Mouse (Mus musculus) mature B cell (primary cell): ENCODE data around the gene Hoxd3.

Experiments
- in situ Hi-C: fragments of 300-500 bp; cut with MboI; formaldehyde crosslinking; loops from 2 replicates; pipeline ENCODE4 v1.14.3; 2019

Gene Hoxd3

GRCm38 (mm10) chr2:74726551-74726950 lies 14.8 kb downstream of the Hoxd3 start, which contains the start of gene Gm28230:
Gene Gm28230 (plus strand): TSS chr2:74726728.
- in situ Hi-C loops: no loop called here

- in situ Hi-C loops: no loop called here
Measured at GRCm38 (mm10) chr2:74726973-74727639, 15.4 kb downstream of the Hoxd3 start.

- in situ Hi-C loops: no loop called here
Measured at GRCm38 (mm10) chr2:74727640-74728302, 16.0 kb downstream of the Hoxd3 start.

GRCm38 (mm10) chr2:74728303-74728680 lies 16.6 kb downstream of the Hoxd3 start:
- in situ Hi-C loops: no loop called here

- in situ Hi-C loops: no loop called here
Measured at GRCm38 (mm10) chr2:74730331-74730730, 18.6 kb downstream of the Hoxd3 start.

GRCm38 (mm10) chr2:74731055-74731454 lies 19.3 kb downstream of the Hoxd3 start:
- in situ Hi-C loops: no loop called here

GRCm38 (mm10) chr2:74731799-74732512 lies 20.2 kb downstream of the Hoxd3 start:
- in situ Hi-C loops: no loop called here

GRCm38 (mm10) chr2:74732513-74733316 lies 21.0 kb downstream of the Hoxd3 start:
- in situ Hi-C loops: no loop called here

- in situ Hi-C loops: no loop called here
Measured at GRCm38 (mm10) chr2:74733317-74733661, 21.6 kb downstream of the Hoxd3 start.

- in situ Hi-C loops: no loop called here
Measured at GRCm38 (mm10) chr2:74733765-74734164, 22.0 kb downstream of the Hoxd3 start.

GRCm38 (mm10) chr2:74734451-74734850 lies 22.7 kb downstream of the Hoxd3 start:
- in situ Hi-C loops: no loop called here

GRCm38 (mm10) chr2:74734996-74735811 lies 23.5 kb downstream of the Hoxd3 start:
- in situ Hi-C loops: no loop called here

GRCm38 (mm10) chr2:74735851-74736687 lies 24.3 kb downstream of the Hoxd3 start:
- in situ Hi-C loops: no loop called here

GRCm38 (mm10) chr2:74736688-74737577 lies 25.2 kb downstream of the Hoxd3 start:
- in situ Hi-C loops: no loop called here

GRCm38 (mm10) chr2:74737578-74738070 lies 25.9 kb downstream of the Hoxd3 start:
- in situ Hi-C loops: no loop called here

- in situ Hi-C loops: no loop called here
Measured at GRCm38 (mm10) chr2:74738623-74739475, 27.1 kb downstream of the Hoxd3 start.

- in situ Hi-C loops: no loop called here
Measured at GRCm38 (mm10) chr2:74739476-74739800, 27.7 kb downstream of the Hoxd3 start.

- in situ Hi-C loops: no loop called here
Measured at GRCm38 (mm10) chr2:74739869-74740268, 28.1 kb downstream of the Hoxd3 start.
